Mouse (Mus musculus): ENCODE data around the gene BC025920.

DNA sequence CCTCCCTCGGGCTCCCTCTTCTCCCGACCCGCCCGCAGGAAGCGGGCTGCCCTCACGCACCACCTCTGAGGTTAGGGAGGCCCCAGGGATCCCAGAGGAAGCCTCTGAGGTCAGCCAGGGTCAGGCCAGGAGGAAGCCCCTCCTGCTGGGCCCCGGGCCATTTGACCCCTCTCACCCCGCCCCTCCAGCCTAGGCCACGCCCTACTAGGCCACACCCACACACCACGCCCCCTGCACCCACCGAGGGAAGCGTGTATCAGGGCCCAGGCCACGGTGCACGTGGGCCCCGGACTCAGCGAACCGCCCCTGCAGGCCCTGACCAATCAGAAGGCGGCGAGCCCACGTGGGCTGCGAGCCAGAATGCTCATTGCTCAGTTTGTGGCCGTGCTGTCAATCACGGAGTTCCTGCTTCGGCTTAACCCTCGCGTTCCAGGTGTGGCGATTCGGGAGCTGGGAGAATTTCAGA is 5.3 kb upstream of the BC025920 start, which contains the start of gene Tle6:
- TF ChIP-seq POLR2A (IDR thresholded peaks at IDR 0.05; ENCODE audit: extremely low read depth, insufficient read depth, low read length) = no peak
- TF ChIP-seq CTCF (IDR thresholded peaks at IDR 0.05; ENCODE audit: low read depth, low read length) = no peak

Measured in liver, adult 2 months (tissue).